Mouse (Mus musculus): ENCODE measurements around the gene Ufsp1. TPM values are rescaled to one million over a fixed set of nuclear protein-coding genes. Genes with fewer than 3 reads are reported as not detected.

Gene Ufsp1
- polyA plus RNA-seq, 1 experiment from 2014 or later = 8.4 TPM

DNA sequence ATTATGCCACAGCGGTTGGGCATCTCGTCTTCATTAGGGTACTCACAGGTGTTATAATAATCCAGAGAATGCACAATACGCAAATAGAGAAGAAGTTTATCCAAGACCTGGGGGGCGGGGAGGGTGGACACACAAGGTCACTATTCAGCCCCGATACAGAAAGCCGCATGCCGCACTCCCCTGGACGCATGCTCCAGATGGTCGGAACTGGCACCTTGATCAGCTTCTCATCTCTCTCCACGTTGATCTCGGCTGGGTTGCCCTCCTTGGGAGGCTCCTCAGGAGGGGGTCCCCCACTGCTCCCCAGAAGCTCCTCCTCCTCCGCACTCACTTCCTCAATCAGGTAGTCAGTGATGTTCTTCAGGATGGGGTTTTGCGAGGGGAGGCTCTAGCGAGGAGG lies 2.7 kb downstream of the Ufsp1 start:
- Histone ChIP-seq H3K36me3 (peaks cover 74% of the 10 kb centered on the region), H3K4me1 (replicated peaks) (peaks cover 49% of the 10 kb centered on the region), H3K27me3 (no peaks in the 10 kb centered on the region), H3K27ac (no peak overlapping the region), H3K4me3 (replicated peaks) (no peak overlapping the region), H3K9me3 (replicated peaks) (no peaks in the 10 kb centered on the region), H3K9ac (no peak overlapping the region), H3K4me2 (no peak overlapping the region)
- no peak for DNase-seq
- no peak for ATAC-seq (ENCODE audit: low read depth)
- WGBS (ENCODE audit: insufficient replicate concordance) = 88% methylated on average over 14 of the region's 14 CpGs

DNA sequence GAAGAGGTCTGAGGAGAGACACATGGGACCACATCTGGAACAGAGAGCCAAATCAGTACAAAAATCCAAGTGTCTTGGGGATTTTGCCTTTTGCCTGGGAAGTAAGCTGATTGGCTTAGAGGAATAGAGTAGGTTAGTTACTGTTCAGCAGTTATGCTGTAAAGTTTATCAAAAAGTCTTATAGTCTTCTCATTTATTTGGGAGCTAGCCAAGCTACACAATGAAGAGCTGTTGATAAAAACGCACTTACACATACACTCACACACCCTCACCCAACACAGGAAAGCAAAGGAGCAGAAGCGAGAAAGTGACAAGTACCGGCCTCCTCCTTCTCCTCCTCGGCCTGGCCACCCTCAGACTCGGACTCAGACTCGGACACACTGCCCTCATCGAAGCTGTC lies 4.8 kb downstream of the Ufsp1 start:
- Histone ChIP-seq H3K9me3 (replicated peaks) (no peaks in the 10 kb centered on the region), H3K4me2 (no peak overlapping the region), H3K27ac (no peak overlapping the region), H3K4me1 (replicated peaks) (peaks cover 46% of the 10 kb centered on the region), H3K4me3 (replicated peaks) (no peak overlapping the region), H3K36me3 (peaks cover 95% of the 10 kb centered on the region), H3K27me3 (no peaks in the 10 kb centered on the region), H3K9ac (no peak overlapping the region)
- DNase-seq (no peak), ATAC-seq (ENCODE audit: low read depth) (no peak)
- WGBS (ENCODE audit: insufficient replicate concordance) = 85% methylated on average over 7 of the region's 7 CpGs

DNA sequence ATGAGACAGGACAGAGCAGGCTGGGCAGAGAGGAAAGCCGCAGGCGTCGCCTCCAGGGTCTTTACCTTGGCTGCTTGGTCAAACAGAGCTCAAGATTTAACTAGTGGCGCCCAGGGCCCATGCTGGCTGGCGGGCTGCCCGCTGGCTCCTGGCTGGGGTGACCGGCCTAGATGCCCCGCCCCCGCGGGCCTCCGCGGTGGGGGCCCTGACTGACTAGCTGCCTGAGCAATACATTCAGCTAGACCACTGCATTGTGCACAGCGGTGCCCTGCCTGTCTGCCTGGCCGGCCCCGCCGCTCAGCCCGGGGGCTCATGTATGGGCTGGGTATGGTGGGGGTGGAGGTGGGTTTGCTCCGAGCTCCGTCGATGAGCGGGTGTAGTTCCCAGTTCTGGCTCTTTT lies 6.8 kb downstream of the Ufsp1 start:
- Histone ChIP-seq H3K36me3 (peaks cover 99% of the 10 kb centered on the region), H3K4me3 (replicated peaks) (no peak overlapping the region), H3K27ac (no peak overlapping the region), H3K27me3 (no peaks in the 10 kb centered on the region), H3K9me3 (replicated peaks) (no peaks in the 10 kb centered on the region), H3K9ac (no peak overlapping the region), H3K4me1 (replicated peaks) (peaks cover 48% of the 10 kb centered on the region), H3K4me2 (no peak overlapping the region)
- no peak for ATAC-seq (ENCODE audit: low read depth)
- 87% methylated on average over 21 of the region's 21 CpGs for WGBS (ENCODE audit: insufficient replicate concordance)
- no peak for DNase-seq

- peak overlapping the region; percentile 94; the same call in 1 of the 2 replicates for H3K27ac ChIP-seq
- 22% methylated on average over 4 of the region's 4 CpGs for WGBS (ENCODE audit: insufficient replicate concordance)
- H3K4me2 ChIP-seq = peak overlapping the region; percentile 88
- H3K36me3 ChIP-seq = peaks cover 80% of the 10 kb centered on the region
- peaks cover 53% of the 10 kb centered on the region for H3K4me1 ChIP-seq (replicated peaks)
- H3K27me3 ChIP-seq = no peaks in the 10 kb centered on the region
- peak overlapping the region; percentile 99; the same call in 1 of the 2 replicates for H3K9ac ChIP-seq
- no peak for DNase-seq
- peak overlapping the region; percentile 98; the same call in 1 of the 2 replicates for H3K4me3 ChIP-seq (replicated peaks)
- no peaks in the 10 kb centered on the region for H3K9me3 ChIP-seq (replicated peaks)
- no peak; the same call in 1 of the 2 replicates for ATAC-seq (ENCODE audit: low read depth)
Measured at GRCm38 (mm10) chr5:137303609-137304008, 9.2 kb downstream of the Ufsp1 start.

DNA sequence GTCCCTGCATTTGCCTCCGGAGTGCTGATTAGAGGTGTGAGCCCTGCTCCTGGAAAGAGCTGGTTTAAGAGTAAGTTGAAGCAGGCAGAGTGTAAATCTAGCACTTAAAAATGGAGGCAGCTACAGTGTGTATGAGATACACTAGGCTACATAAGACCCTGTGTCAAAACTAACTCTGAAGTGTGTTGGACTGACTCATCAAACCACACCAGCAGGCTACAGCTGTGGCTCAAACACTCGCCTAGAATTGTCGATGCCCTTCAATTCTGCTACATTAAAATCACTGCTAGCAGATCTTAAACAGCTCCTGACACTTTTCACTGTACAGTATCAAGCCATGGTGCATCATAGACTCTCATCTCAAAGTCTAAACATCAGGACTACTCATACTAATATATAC lies 9.7 kb downstream of the Ufsp1 start:
- WGBS (ENCODE audit: insufficient replicate concordance) = 57% methylated on average over 3 of the region's 3 CpGs
- Histone ChIP-seq H3K4me3 (replicated peaks) (peak overlapping the region; percentile 98; the same call in 1 of the 2 replicates), H3K9ac (peak overlapping the region; percentile 99)

DNA sequence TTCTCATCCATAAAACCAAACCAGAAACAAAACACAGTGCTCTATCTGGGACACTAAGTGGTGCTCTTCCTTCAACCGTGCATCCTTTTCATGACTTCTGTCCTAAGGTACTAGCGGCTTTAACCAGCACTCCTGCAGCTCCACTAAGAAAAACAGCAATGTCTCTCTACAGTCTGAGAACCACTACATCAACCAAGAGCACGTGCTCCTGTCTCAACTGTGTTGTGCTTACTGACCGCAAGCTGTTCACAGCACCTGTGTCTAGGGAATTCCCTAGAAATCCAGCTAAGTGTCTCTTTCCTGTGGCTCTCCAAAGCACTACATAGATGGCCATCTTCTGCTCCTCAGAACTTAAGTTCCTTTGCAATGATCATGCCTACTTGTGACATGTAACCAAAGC lies 10.4 kb downstream of the Ufsp1 start:
- no peak for ATAC-seq (ENCODE audit: low read depth)
- DNase-seq = no peak
- Histone ChIP-seq H3K9ac (peak overlapping the region; percentile 99), H3K27me3 (no peaks in the 10 kb centered on the region), H3K9me3 (replicated peaks) (no peaks in the 10 kb centered on the region), H3K36me3 (peaks cover 80% of the 10 kb centered on the region), H3K27ac (peak overlapping the region; percentile 94), H3K4me3 (replicated peaks) (peak overlapping the region; percentile 98), H3K4me1 (replicated peaks) (peaks cover 53% of the 10 kb centered on the region), H3K4me2 (peak overlapping the region; percentile 88)
- WGBS (ENCODE audit: insufficient replicate concordance) = 79% methylated on average over 4 of the region's 4 CpGs

More for the DNA sequence above, 9.7 kb downstream of the Ufsp1 start:
- DNase-seq (no peak), ATAC-seq (ENCODE audit: low read depth) (no peak)
- Histone ChIP-seq H3K36me3 (peaks cover 80% of the 10 kb centered on the region), H3K27me3 (no peaks in the 10 kb centered on the region), H3K27ac (peak overlapping the region; percentile 94), H3K9me3 (replicated peaks) (no peaks in the 10 kb centered on the region), H3K4me2 (peak overlapping the region; percentile 88), H3K4me1 (replicated peaks) (peaks cover 53% of the 10 kb centered on the region)

- peak overlapping the region; percentile 98 for H3K4me3 ChIP-seq (replicated peaks)
- H3K4me2 ChIP-seq = peak overlapping the region; percentile 88
- ATAC-seq (ENCODE audit: low read depth) (no peak), DNase-seq (no peak)
- H3K27me3 ChIP-seq = no peaks in the 10 kb centered on the region
- peaks cover 80% of the 10 kb centered on the region for H3K36me3 ChIP-seq
- WGBS (ENCODE audit: insufficient replicate concordance) = 33% methylated on average over 3 of the region's 3 CpGs
- peak overlapping the region; percentile 99 for H3K9ac ChIP-seq
- peaks cover 53% of the 10 kb centered on the region for H3K4me1 ChIP-seq (replicated peaks)
- no peaks in the 10 kb centered on the region for H3K9me3 ChIP-seq (replicated peaks)
- peak overlapping the region; percentile 94 for H3K27ac ChIP-seq
Measured at GRCm38 (mm10) chr5:137305822-137306221, 11.4 kb downstream of the Ufsp1 start.

DNA sequence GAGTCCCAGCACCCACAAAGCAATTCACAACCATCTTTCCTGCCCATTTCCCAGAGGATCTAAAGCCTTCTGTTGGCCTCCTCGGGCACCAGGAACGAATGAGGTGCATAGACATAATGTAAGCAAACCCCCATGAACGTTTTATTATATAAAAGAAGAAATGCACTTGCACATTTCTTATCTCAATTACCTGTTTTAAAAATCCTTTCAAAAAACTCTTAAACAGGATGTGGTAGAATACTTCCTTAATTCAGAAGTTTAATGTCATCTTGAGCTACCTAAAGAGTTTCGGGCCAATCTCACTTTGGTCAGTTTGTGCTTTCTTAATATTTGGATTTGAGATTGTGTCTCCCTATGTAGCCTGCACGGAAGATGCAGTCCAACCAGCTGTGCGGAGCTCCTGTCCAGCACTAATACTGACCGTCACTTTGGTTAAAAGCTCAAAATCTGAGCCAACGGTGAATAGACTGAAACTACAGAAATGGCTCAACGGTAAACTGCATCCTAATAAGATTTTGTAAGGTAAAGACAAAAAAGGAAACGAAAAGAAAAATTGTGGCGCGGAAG lies 12.1 kb downstream of the Ufsp1 start:
- Histone ChIP-seq H3K9ac (peak overlapping the region; percentile 99), H3K4me1 (replicated peaks) (peaks cover 52% of the 10 kb centered on the region), H3K9me3 (replicated peaks) (no peaks in the 10 kb centered on the region), H3K4me3 (replicated peaks) (peak overlapping the region; percentile 98), H3K4me2 (peak overlapping the region; percentile 88), H3K27me3 (no peaks in the 10 kb centered on the region), H3K27ac (peak overlapping the region; percentile 94), H3K36me3 (peaks cover 76% of the 10 kb centered on the region)
- 8% methylated on average over 12 of the region's 12 CpGs for WGBS (ENCODE audit: insufficient replicate concordance)
- no peak for ATAC-seq (ENCODE audit: low read depth)
- DNase-seq = no peak

DNA sequence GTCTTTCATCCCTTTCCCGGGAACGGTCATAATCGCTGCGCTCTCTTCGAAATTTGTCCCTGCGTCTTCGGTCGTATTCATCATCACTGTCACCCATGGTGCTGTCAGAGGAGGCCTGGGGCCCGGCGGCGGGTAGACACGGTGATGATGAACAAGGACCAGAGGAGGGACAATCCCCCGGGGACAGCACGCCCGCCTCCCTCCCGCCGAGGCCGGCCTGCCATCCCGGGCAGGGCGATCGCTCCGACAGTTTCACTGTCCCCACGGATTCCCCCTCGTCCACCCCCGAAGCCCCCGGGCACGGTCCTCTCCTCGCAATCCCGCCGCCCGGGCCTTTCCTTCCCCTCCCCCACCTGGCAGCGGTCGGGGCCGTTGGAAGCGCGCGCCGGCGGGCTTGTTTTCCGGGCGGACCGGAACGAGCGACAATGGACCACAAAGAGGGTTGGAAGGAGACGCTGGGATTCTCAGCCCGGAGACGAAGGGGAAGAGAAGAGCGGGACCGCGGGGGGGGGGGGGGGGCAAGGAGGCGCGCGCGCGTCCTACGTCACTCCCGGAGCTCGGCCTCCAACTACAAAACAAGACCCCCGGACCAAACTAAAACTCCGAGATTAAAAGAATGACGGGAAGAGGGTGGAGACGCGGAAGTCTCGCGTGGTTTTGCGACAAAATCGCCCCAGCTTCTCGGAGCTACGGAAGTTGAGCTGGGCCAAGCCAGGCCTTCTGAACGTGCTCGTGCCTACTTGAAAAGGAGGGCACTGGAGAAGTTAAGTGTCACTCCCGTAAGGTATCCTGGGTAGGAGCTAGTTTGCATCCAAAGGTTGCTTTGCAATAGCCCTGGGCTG lies 12.9 kb downstream of the Ufsp1 start, which contains the start of gene Srrt:
Srrt (minus strand) TSS at position 604 of the 842 bp plus-strand sequence.
- DNase-seq = peak; percentile 85
- Histone ChIP-seq H3K4me3 (replicated peaks) (peak within 1 kb of the TSS; percentile 98), H3K27me3 (no peaks in the 10 kb centered on the region), H3K9ac (peak within 1 kb of the TSS; percentile 99), H3K36me3 (peaks cover 71% of the 10 kb centered on the region), H3K27ac (peak within 1 kb of the TSS; percentile 94), H3K4me1 (replicated peaks) (peaks cover 60% of the 10 kb centered on the region), H3K4me2 (peak within 1 kb of the TSS; percentile 88), H3K9me3 (replicated peaks) (no peaks in the 10 kb centered on the region)
- peak; percentile 79 for ATAC-seq (ENCODE audit: low read depth)
- under 1% methylated on average over 71 of the region's 72 CpGs for WGBS (ENCODE audit: insufficient replicate concordance)

GRCm38 (mm10) chr5:137308356-137308755 lies 13.9 kb downstream of the Ufsp1 start:
- Histone ChIP-seq H3K27ac (peak overlapping the region; percentile 94), H3K36me3 (peaks cover 61% of the 10 kb centered on the region), H3K9me3 (replicated peaks) (no peaks in the 10 kb centered on the region), H3K27me3 (no peaks in the 10 kb centered on the region), H3K9ac (peak overlapping the region; percentile 99), H3K4me1 (replicated peaks) (peaks cover 62% of the 10 kb centered on the region), H3K4me3 (replicated peaks) (peak overlapping the region; percentile 98), H3K4me2 (peak overlapping the region; percentile 88)
- ATAC-seq (ENCODE audit: low read depth) (no peak), DNase-seq (no peak)
- 88% methylated on average over 4 of the region's 4 CpGs for WGBS (ENCODE audit: insufficient replicate concordance)

DNA sequence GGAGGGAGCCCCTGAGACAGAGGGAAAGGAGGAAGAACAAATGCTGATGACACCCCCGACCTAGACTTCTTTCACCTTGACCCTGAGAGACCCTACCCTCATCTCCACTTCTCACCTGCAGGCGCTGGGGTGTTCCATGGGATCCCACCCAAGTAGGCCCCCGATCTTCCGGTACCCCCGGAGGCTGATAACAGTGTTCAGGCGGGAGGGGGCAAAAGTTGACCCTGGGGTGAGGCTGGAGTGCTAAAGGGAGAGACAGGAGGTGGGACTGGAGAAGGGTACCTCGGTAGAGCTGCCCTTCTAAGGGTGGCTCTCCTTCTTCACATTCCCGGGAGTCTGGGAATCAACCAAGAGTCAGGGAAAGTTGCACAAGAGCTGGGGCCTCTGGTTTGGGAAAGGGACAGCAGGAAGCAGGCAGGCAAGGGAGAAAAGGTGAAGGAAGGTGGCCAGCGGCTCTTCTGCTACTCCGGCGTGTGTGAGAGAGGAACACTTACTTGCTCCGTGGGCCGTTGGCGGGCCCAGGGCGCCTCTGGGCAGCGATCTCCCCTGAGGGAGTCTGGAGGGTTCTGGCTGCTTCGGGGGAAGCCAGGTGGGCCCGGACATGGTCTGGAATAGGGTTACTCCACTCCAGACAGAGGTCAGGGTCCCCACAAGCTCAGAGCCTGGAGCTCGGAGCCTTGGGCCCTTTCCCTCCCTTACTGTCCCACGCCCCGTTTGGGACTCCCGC lies 19.2 kb downstream of the Ufsp1 start:
- peak overlapping the region; percentile 76 for H3K9ac ChIP-seq
- ATAC-seq (ENCODE audit: low read depth) (peak; percentile 48), DNase-seq (no peak)
- H3K36me3 ChIP-seq = peaks cover 28% of the 10 kb centered on the region
- peak overlapping the region; percentile 82 for H3K4me2 ChIP-seq
- H3K4me3 ChIP-seq (replicated peaks) = peak overlapping the region; percentile 63
- no peaks in the 10 kb centered on the region for H3K9me3 ChIP-seq (replicated peaks)
- 5% methylated on average over 22 of the region's 22 CpGs for WGBS (ENCODE audit: insufficient replicate concordance)
- H3K27me3 ChIP-seq = no peaks in the 10 kb centered on the region
- peaks cover 61% of the 10 kb centered on the region for H3K4me1 ChIP-seq (replicated peaks)
- peak overlapping the region; percentile 62 for H3K27ac ChIP-seq

Measured in liver, embryonic 13.5 days (tissue).